Mouse (Mus musculus): ENCODE results near the gene Suz12. TPM values are rescaled to one million over a fixed set of nuclear protein-coding genes. Genes with fewer than 3 reads are reported as not detected.

Suz12 gene
- polyA plus RNA-seq, 1 experiment from 2014 or later: 23.3 TPM

GRCm38 (mm10) chr11:80081786-80082319 lies 88.9 kb downstream of the Suz12 start:
- no peak for DNase-seq (ENCODE audit: low spot score)
- H3K27ac ChIP-seq (replicated peaks): peak overlapping the region; percentile 99; the same call in 1 of the 2 replicates
- no peak overlapping the region for H3K4me3 ChIP-seq
- H3K4me1 ChIP-seq: peaks cover 27% of the 10 kb centered on the region
- WGBS: 89% methylated on average over 7 of the region's 7 CpGs
- H3K27me3 ChIP-seq (replicated peaks; ENCODE audit: low read depth, poor library complexity, severe bottlenecking): no peaks in the 10 kb centered on the region
- peaks cover 9% of the 10 kb centered on the region for H3K36me3 ChIP-seq (replicated peaks)
- no peaks in the 10 kb centered on the region for H3K9me3 ChIP-seq

Other genes starting within 250 kb of the Suz12 start
- 72.4 and 74.1 TPM in 2 replicates for gene Utp6, start 30.7 kb upstream of the Suz12 start, polyA plus RNA-seq (2016; fragmentation: Nextera tagmentation; extraction: Ambion mirVana)
- gene Crlf3, start 87.9 kb downstream of the Suz12 start, polyA plus RNA-seq (2016; fragmentation: Nextera tagmentation; extraction: Ambion mirVana): 47.8 and 49.6 TPM in 2 replicates
- gene Atad5, start 96.3 kb downstream of the Suz12 start, polyA plus RNA-seq (2016; fragmentation: Nextera tagmentation; extraction: Ambion mirVana): 18.9 and 20.3 TPM in 2 replicates
- gene Tefm, start 149.1 kb downstream of the Suz12 start, polyA plus RNA-seq (2016; fragmentation: Nextera tagmentation; extraction: Ambion mirVana): 38.3 and 39.2 TPM in 2 replicates
- 0.64 and 0.69 TPM in 2 replicates for gene Adap2, start 161.0 kb downstream of the Suz12 start, polyA plus RNA-seq (2016; fragmentation: Nextera tagmentation; extraction: Ambion mirVana)
- 5.4 and 6.5 TPM in 2 replicates for gene Rnf135, start 190.7 kb downstream of the Suz12 start, polyA plus RNA-seq (2016; fragmentation: Nextera tagmentation; extraction: Ambion mirVana)
- gene Rhot1, start 215.9 kb downstream of the Suz12 start, polyA plus RNA-seq (2016; fragmentation: Nextera tagmentation; extraction: Ambion mirVana): 50.0 and 53.1 TPM in 2 replicates

All from embryonic facial prominence, embryonic 10.5 days (tissue).